Mouse (Mus musculus): ENCODE measurements at regions not wholly inside any gene's neighbourhood (a gene's known extent, or its start where the extent isn't known, plus 50 kb on each side); places are given as distances from the start of the nearest gene placed in this dataset.

DNA sequence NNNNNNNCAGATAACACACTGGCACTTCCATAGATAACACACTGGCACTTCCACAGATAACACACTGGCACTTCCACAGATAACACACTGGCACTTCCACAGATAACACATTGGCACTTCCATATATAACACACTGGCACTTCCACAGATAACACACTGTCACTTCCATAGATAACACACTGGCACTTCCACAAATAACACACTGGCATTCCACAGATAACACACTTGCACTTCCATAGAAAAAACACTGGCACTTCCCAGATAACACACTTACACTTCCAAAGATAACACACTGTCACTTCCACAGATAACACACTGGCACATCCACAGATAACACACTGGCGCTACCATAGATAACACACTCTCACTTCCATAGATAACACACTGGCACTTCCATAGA is 105.7 kb upstream of the Afdn start:
- DNase-seq (ENCODE audit: low read depth, low spot score): peak; percentile 29

DNA sequence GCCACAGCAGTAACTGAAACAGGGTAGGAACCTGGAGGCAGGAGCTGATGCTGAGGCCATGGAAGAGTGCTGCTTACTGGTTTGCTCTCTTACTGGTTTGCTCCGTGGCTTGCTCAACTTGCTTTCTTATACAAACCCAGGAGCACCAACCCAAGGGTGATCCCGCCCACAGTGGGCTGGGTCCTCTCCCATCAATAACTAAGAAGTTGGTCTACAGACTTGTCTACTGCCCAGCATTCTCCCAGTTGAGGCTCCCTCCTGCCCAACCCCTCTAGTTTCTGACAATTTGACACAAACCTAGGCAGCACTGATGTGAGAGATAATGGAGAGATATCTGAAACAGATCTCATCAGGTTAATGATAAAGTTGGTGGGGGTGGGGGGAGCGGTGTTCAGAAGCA is 104.3 kb upstream of the Afdn start:
- no peak for DNase-seq (ENCODE audit: low read depth, low spot score)

DNA sequence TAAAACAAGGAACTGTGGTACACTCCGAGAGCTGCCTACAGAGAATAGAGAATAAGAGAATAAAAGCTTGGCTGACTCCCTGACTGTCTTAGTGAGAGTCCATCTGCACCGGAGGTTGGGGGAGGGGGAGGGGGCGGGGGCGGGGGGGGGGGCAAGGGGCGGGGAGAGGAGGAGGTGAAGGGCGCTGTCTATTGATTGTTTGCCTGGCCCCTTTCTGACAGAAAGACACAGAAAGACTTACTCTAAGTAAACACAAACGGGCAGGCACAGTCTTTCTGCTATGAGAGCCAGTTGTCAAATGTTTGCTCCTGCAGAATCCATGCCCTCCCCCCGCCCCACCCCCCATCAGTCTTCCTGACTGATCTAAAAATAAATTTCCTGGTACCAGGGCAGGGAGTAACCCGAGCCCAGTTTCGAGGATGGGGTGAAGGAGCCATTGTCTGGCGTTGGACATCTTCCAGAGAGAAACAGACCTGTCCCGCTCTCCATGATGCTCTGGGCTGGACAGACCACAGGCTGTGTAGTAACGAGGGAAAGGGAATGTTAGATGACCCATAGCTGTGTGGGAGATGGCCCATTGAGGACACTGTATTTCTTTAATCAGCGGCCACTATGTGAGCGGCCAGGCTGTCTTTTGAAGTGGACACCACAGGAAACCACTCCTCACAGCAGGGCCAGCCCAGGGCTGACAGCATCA is 103.7 kb upstream of the Afdn start:
- DNase-seq (ENCODE audit: low read depth, low spot score): no peak

DNA sequence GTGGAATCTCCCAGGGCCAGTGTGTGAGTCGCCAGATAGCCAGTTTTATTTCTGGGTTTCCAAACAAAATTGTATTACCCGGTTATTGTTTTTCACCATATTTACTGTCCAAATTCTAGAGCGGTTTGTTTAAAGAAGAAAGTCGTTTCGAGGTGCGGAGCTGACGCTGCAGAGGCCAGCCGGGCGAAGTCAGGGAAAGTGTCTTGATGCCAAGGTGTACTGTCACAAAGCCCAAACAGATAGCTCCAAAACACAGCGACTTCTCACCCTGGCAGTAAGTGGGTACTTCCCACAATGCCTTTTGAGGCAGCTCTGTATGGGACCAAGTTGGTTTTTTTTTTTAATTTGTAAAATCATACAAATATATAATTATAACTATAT is 103.2 kb upstream of the Afdn start:
- no peak for DNase-seq (ENCODE audit: low read depth, low spot score)

DNA sequence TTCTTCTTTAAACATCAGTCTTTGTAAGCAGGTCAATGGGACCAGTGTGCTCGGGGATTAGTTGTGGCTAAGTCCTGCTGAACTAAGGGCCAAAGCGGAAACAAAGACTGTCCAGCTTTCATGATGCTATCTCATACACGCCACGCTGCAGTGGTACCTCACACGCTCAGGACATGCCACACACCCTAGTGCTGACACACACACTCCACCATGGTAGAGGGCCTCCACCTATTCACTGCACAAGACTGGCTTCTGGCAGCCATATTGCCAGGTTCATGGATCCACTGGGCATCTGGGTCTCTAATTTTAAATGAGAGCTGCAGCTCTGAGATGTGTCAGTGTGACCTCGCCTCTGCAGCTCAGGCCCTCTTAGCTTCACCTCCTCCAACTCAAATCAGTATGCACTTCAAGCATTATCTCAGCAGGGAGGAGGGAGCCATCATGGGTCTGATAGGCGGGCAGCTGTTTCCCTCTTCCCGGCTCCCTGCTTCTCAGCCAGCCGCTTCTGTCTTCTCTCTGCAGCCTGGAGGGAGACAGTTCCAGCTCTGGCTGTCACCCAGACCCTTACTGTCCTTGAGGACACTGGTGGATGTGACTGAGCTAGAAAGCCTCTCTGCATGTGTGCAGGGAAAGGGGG is 102.6 kb upstream of the Afdn start:
- DNase-seq (ENCODE audit: low read depth, low spot score): no peak

DNA sequence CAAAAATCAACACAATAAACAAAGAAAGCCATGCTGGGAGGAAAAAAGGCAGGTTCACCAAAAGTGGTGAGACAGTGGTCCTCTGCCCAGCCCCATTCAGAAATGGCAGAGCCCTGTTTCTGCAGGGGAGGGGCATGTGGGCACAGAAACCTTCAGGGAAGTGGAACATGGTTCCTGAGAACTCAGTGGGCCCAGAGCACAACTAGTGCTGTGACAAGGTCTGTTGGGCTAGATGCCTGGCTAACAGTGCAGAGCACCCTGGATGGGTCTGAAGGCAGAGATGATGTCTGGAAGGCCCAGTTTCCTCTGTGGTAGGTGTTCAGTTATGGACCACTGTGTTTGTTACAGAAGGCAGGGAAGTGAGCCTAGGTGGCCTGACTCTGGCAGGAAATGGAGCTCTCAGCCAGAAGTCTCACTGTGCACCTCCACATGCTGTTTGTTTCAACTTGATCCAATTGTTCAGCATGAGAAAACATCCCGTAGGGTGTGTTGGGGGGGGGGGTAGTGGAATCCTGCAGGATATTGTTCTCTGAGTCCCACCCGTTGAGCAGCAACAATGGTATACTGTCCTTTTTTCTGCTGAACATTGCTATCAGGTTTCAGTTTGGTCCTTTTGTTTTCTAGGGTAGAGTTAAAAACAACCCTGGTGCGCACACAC is 101.9 kb upstream of the Afdn start:
- no peak for DNase-seq (ENCODE audit: low read depth, low spot score)

DNA sequence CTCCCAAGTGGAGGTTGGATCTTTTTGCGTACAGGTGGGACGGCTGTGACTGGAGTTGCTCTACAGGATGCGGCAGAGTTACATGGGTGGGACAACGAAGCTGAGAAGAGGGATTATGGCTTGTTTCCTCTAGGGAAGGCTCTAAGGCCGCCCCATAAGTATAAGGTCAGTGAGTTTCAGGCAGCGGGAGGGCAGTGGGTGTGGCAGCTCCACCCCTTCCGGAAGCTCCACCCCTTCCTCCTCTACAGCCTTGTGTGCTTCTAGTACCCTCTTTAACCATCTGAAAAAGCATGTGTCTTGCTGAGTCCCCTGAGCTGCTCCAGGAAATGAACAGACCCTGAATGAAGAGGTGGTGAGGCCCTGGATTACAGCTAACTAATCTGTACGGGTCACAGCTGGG is 101.2 kb upstream of the Afdn start:
- peak; percentile 41 for DNase-seq (ENCODE audit: low read depth, low spot score)

DNA sequence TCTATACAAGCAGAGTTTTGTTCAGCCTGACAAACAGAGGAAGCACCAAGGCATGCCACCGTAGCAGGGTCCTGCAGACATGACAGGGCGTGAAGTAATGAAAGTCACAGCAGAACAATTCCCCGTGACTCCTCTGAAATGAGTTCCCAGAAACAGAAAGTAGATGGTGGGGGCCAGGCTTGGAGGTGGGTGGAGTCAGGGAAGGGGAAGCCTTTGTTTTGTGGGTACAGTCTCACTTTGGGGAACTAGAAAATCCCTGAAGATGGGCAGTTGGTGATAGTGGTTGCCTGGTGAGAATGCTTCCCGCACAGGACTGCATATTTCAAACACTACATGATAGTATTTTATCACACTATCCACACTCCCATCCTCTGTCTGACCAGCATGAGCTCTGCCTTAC is 100.4 kb upstream of the Afdn start:
- DNase-seq (ENCODE audit: low read depth, low spot score): no peak

DNA sequence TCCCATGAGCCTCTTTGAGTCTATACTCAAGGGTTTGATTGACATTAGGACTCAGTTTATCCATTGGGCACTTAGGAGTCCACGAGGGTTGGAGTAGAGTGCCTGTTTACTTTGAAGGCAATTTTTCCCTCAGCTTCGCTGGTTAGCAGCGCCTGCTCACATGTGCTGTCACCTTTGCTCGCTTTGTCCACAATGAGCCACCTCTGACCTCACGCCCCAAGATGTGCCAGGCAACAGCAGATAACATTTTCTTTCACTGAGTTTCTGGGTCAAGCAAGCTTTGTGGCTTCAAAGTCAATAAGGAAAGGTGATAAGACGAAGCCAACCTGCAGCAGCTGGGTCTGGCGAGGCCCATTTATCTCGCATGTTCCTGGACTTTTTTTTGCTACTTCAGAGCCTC is 99.3 kb upstream of the Afdn start:
- DNase-seq (ENCODE audit: low read depth, low spot score): no peak

DNA sequence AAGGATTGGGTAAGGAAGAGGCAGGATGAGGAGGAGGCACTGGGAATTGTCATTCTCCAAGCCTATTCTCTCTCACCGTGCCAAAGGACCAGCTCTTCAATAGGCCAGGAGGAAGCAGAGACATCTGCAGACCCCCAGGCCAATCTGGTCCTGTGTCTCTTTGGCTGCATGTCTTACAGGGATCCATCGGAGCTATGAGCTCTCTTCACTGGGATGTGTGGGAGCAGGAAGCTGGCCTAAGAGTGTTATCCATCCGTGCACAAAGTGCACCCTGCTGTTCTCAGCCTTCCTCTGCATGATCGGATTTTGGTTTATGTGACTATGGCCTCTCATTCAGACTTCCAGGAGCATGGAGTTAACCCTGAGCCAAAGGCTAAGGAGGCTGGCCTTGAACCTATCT is 98.2 kb upstream of the Afdn start:
- DNase-seq (ENCODE audit: low read depth, low spot score): no peak
